Mouse (Mus musculus): ENCODE data around the gene Zscan2.

Gene Zscan2

DNA sequence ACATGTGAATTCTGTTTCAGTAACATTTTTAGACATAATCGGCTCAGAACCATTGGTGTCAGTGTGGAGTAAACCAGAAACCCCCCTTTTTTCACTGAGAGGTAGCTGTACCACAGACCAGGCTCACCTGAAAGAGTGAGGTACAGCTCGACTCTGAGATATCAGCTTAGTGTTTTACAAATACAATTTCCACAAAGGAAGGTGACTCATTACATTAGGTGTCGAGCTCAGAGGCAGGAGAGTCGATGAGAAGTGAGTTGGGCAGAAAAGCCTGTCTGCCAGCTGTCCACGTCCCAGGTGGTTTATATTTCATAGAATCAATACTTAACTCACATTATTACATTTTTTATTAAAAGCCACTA lies 58.9 kb downstream of the Zscan2 start:
- DNase-seq (ENCODE audit: low read depth, low spot score), result no peak

DNA sequence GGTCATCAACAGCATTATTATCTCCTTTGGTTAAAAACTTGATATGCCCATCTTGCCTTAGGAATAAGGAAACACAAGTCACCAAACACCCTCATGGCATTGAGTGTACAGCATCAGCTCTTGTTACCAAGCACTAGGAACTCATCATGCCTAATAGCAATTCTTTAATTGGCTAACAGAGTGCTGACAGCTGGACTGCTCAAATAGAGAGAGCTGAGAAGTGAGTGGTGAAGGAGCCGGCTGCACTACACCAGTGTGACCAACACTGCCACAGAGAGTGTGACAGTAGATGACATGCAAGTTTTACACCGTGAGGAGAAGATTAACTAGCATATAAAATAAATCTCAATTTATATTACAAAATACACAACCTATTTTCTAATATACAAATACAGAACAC lies 62.4 kb downstream of the Zscan2 start:
- no peak for DNase-seq (ENCODE audit: low read depth, low spot score)

Measured in CD4-positive helper T cell, adult 2 months (primary cell).